Mouse (Mus musculus) myocyte (in vitro differentiated cells): ENCODE data around the gene Hspa2.

Experiments used
- E2F4 ChIP-seq: IDR thresholded peaks from one replicate; pipeline ENCODE4 v1.6.1; 2011; ENCODE audit warnings: mild to moderate bottlenecking, control low read depth, moderate library complexity; ENCODE audit not compliant: insufficient read depth
- MAX ChIP-seq: IDR thresholded peaks from one replicate; pipeline ENCODE4 v1.6.1; 2011; ENCODE audit warnings: low read depth, mild to moderate bottlenecking, control low read depth
- MYOD1 ChIP-seq, 3 experiments: IDR thresholded peaks; one replicate each; pipeline ENCODE4 v1.6.1; 2011; ENCODE audit warnings: control low read depth in 2 of 3, low read depth in 2 of 3, mild to moderate bottlenecking in 2 of 3, moderate library complexity in 1 of 3; ENCODE audit not compliant: insufficient read length in 2 of 3, control insufficient read depth in 1 of 3
- POLR2A ChIP-seq: IDR thresholded peaks from one replicate; pipeline ENCODE4 v1.6.1; 2011; ENCODE audit warnings: low read depth, mild to moderate bottlenecking, control low read depth, moderate library complexity; ENCODE audit not compliant: insufficient read length
- POLR2AphosphoS2 ChIP-seq: IDR thresholded peaks from one replicate; pipeline ENCODE4 v1.6.1; 2011; ENCODE audit warnings: low read depth, control low read depth; ENCODE audit not compliant: insufficient read length
- SRF ChIP-seq: IDR thresholded peaks from one replicate; pipeline ENCODE4 v1.6.1; 2011; ENCODE audit warnings: low read depth; ENCODE audit not compliant: control insufficient read depth, insufficient read length
- TCF12 ChIP-seq: IDR thresholded peaks from one replicate; pipeline ENCODE4 v1.6.1; 2011; ENCODE audit warnings: mild to moderate bottlenecking, control low read depth; ENCODE audit not compliant: poor library complexity, insufficient read depth, severe bottlenecking
- USF1 ChIP-seq: IDR thresholded peaks from one replicate; pipeline ENCODE4 v1.6.1; 2011; ENCODE audit warnings: low read depth, mild to moderate bottlenecking, control low read depth, moderate library complexity

- no peak for TF ChIP-seq POLR2AphosphoS2
- no peak for TF ChIP-seq POLR2A
- TF ChIP-seq MYOD1 (IDR thresholded peaks at IDR 0.05; ENCODE audit: control insufficient read depth in 1 of 3, insufficient read length in 2 of 3, low read depth in 2 of 3), result no peak
- TF ChIP-seq SRF, result no peak
- TF ChIP-seq TCF12, result no peak
- TF ChIP-seq MAX, result no peak
- no peak for TF ChIP-seq USF1
- TF ChIP-seq E2F4, result no peak
Measured at GRCm38 (mm10) chr12:76397281-76397680, 6.7 kb upstream of the Hspa2 start.
